Mouse (Mus musculus) embryonic stem cell, embryonic (primary cell): ENCODE measurements at regions not wholly inside any gene's neighbourhood (a gene's known extent, or its start where the extent isn't known, plus 50 kb on each side); places are given as distances from the start of the nearest gene placed in this dataset.

Experiments used
- CTCF ChIA-PET, 4 experiments: fragments of 300-600 bp in 2 of 4; fragments of 350-600 bp in 2 of 4; sonication (Branson Sonifier 250); formaldehyde crosslinking; loops; one replicate each; lab custom pipeline; 2022; ENCODE audit warnings: inconsistent platforms in 2 of 4; lab: Charles Lee
- POLR2A ChIA-PET, 4 experiments: fragments of 300-600 bp in 2 of 4; fragments of 350-600 bp in 2 of 4; sonication (Branson Sonifier 250); formaldehyde crosslinking; loops; one replicate each; lab custom pipeline; 2022; ENCODE audit warnings: antibody characterized with exemption in 4 of 4, inconsistent platforms in 1 of 4; lab: Charles Lee

- ChIA-PET POLR2A (interaction anchor here in 1 of 4 experiments (0.6 kb wide), 1 partner anchor 241 kb away, joined by 4 read pairs; no protein-coding TSS in a partner anchor), CTCF (interaction anchor here in 2 of 4 experiments (0.6 to 1.0 kb wide), 4 partner anchors 266 to 472 kb away, joined by 3 to 4 read pairs (median 3); no protein-coding TSS in a partner anchor)
These were observed 267.8 kb upstream of the Onecut1 start for GRCm38 (mm10) chr9:74593970-74594369.

- POLR2A ChIA-PET: no interaction called here
These were observed 257.3 kb upstream of the Onecut1 start for GRCm38 (mm10) chr9:74604415-74604814.

GRCm38 (mm10) chr9:74621957-74622356 is 239.8 kb upstream of the Onecut1 start:
- CTCF ChIA-PET: no interaction called here
- POLR2A ChIA-PET: no interaction called here

More at GRCm38 (mm10) chr9:74604415-74604814, 257.3 kb upstream of the Onecut1 start:
- CTCF ChIA-PET: no interaction called here

GRCm38 (mm10) chr9:74645394-74645793 is 216.3 kb upstream of the Onecut1 start:
- POLR2A ChIA-PET: no interaction called here
- CTCF ChIA-PET: no interaction called here

DNA sequence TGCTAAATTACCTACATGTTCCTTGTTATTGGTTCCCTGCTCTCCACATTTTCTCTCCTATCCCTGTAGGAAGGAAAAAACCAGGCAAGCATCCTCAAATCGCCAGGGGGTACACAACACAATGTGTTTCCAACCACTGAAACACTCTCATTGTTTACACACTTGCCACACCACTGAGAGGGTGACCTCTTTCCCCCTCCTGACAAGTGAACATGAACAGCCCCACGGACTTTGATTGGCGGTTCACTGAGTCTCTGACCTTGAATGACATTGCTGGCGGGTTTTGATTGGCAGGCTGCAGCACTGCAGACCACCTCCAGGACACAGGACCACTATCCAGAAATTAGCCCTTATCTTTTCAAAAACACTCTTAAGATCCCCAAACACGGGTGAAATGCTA is 211.7 kb upstream of the Onecut1 start:
- CTCF ChIA-PET: no interaction called here
- POLR2A ChIA-PET: no interaction called here

GRCm38 (mm10) chr9:74655956-74656355 is 205.8 kb upstream of the Onecut1 start:
- CTCF ChIA-PET: no interaction called here
- POLR2A ChIA-PET: no interaction called here

DNA sequence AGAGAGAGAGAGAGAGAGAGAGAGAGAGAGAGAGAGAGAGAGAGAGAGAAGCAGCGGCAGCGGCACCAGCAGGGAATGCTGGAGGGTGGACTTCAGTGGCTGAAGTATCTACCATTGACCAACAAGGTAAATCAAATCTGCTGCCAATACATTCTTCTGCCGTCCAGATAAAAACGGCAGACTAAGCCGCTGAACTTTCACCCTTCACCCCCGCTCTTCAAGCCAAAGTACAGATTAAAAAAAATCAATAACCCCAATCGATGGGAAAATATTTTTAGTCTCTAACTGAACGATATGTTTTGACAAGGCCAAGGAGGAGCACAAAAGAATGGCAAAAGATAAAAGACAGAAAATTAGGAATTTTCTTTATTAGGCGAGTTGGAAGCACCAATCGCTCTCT is 205.3 kb upstream of the Onecut1 start:
- ChIA-PET CTCF (no interaction called here), POLR2A (no interaction called here)

DNA sequence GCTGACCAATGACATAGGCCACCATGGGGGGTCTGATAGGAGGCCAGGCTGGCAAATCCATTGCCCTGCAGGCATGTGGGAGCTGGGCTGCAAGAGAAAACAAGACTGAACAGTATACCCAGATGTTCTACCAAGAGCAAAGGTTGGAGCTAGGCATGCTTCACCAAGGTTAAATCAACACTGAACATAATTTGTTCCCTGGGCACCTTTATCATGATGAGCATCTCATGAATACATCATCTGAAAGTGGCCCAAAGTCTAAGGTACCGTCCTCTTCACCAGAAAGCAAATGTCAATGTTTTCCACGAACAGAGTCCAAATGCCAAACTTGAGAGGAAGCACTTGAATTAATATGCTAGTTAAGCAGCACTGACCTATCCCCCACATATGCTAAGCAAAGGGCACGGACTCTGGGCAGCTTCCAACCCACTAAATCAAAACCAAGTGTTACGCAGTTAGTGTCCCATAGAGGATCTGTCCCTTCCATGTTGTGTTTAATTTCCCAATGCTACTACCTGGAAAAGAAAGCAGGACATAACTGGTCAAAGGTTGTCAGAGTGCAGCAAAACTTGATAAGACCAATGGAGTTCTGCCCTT is 190.3 kb upstream of the Onecut1 start:
- ChIA-PET POLR2A (no interaction called here), CTCF (no interaction called here)

DNA sequence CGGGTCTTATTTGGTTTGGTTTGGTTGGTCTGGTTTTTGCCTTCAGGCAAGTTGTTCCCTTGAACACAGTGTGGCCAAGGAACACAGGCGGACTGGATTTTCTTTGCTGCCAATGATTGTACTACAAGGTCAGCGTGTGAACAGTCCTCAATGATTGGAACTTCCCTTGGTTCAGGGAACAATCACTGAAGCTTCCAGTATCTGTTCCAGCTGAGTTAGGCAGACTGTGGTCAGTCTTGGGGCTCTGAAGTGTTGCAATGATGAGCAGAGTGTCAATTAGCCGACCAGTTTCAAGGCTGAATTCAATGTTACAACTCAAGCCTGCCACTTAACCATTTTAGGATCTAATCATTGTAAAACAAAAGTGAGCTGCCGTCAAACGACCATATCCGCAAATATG is 189.5 kb upstream of the Onecut1 start:
- CTCF ChIA-PET: no interaction called here
- POLR2A ChIA-PET: no interaction called here

- CTCF ChIA-PET: no interaction called here
- POLR2A ChIA-PET: no interaction called here
These were observed 163.5 kb upstream of the Onecut1 start for GRCm38 (mm10) chr9:74698229-74698628.

GRCm38 (mm10) chr9:74705698-74706097 is 156.0 kb upstream of the Onecut1 start:
- POLR2A ChIA-PET: no interaction called here
- CTCF ChIA-PET: no interaction called here

- ChIA-PET POLR2A (no interaction called here), CTCF (no interaction called here)
These were observed 154.1 kb upstream of the Onecut1 start for GRCm38 (mm10) chr9:74707608-74708007.

- ChIA-PET CTCF (no interaction called here), POLR2A (no interaction called here)
These were observed 150.0 kb upstream of the Onecut1 start for GRCm38 (mm10) chr9:74711698-74712097.

GRCm38 (mm10) chr9:74732451-74732850 is 129.3 kb upstream of the Onecut1 start:
- POLR2A ChIA-PET: no interaction called here
- CTCF ChIA-PET: interaction anchor here in 1 of 4 experiments (0.6 kb wide), 1 partner anchor 652 kb away, joined by 3 read pairs; no protein-coding TSS in a partner anchor

DNA sequence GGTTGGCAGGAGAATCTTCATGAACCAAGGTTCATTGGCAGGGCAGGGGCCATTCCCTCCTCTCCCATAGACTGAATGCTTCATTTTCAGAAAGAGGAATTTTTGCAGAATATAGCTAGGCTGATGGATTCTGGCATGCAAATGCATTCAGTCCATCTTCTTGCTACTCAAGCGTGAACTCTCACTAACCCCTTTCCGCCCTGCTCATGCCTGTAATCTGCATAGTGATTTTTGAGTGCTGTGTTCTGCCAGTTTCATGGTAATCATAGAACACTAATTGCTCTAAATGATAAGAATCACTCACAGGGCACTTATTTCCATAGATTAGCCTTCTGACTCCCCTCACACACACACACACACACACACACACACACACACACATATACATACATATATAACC is 119.8 kb upstream of the Onecut1 start:
- ChIA-PET CTCF (interaction anchor here in 1 of 4 experiments (0.6 kb wide), 1 partner anchor 209 kb away, joined by 5 read pairs; no protein-coding TSS in a partner anchor), POLR2A (no interaction called here)

- ChIA-PET CTCF (no interaction called here), POLR2A (no interaction called here)
These were observed 113.8 kb upstream of the Onecut1 start for GRCm38 (mm10) chr9:74747886-74748285.

DNA sequence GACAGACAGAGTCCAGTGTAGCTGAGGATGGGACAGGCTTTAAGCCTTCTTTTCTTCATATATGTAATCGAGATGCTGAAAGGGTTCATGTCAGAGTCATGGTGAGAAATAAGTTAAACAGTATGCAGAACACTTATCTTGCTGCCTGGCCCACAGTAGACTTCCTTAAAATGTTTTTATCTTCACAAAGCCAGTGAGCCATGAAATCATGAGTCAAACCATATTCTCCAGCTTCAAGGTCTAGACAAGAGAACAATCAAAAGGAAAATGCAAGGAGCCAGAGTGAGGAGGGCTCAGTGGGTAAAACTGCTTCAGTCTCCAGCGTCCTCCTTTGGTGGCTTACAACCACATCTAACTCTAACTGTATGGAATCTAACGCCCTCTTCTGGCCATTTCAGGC is 103.7 kb upstream of the Onecut1 start:
- ChIA-PET CTCF (no interaction called here), POLR2A (no interaction called here)

DNA sequence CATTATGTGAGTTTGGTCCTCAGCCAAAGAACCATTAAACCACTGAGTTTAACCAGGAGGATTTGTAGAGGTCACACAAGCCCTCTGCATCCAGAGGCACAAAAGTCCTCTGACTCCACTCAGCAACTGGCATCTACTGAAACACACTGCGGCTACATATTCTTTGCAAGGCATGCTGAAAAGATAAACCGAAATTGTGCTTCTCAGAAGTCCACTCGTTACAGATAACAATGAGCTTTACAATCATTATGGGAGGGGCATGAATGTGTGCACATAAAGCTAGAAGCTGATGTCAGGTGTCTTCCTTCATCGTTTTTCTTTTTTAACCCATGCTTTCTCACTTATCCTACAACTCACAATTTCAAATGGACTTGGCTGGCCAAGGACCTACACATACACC is 102.8 kb upstream of the Onecut1 start:
- CTCF ChIA-PET: no interaction called here
- POLR2A ChIA-PET: no interaction called here

DNA sequence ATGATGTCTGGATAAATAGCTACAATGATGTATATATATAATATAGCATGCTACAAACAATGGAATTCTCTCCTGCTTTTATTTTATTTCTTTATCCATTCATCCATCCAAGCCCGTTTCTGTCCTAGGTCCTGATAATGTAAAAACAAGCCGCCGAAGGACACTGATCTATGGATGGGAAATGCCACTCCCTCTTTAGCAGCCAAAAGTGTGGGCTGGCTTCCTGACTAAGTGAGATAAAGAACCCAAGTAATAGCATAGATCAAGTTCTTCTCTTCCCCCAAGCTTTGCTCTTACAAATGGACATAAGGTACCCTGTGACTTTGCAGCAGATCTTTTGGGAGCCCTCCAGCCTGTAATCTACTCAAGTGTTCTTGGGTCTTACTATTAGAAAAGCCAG is 81.3 kb upstream of the Onecut1 start:
- CTCF ChIA-PET: interaction anchor here in 1 of 4 experiments (0.5 kb wide), 1 partner anchor 163 kb away, joined by 3 read pairs; no protein-coding TSS in a partner anchor

GRCm38 (mm10) chr9:74793394-74793793 is 68.3 kb upstream of the Onecut1 start:
- POLR2A ChIA-PET: interaction anchor here in 1 of 4 experiments (1.1 to 1.2 kb wide), 2 partner anchors 14 to 27 kb away, joined by 3 read pairs; no protein-coding TSS in a partner anchor
- CTCF ChIA-PET: no interaction called here

More for the DNA sequence above, 81.3 kb upstream of the Onecut1 start:
- POLR2A ChIA-PET: interaction anchor here in 1 of 4 experiments (0.7 to 1.4 kb wide), 2 partner anchors 13 kb away, joined by 3 read pairs; no protein-coding TSS in a partner anchor

DNA sequence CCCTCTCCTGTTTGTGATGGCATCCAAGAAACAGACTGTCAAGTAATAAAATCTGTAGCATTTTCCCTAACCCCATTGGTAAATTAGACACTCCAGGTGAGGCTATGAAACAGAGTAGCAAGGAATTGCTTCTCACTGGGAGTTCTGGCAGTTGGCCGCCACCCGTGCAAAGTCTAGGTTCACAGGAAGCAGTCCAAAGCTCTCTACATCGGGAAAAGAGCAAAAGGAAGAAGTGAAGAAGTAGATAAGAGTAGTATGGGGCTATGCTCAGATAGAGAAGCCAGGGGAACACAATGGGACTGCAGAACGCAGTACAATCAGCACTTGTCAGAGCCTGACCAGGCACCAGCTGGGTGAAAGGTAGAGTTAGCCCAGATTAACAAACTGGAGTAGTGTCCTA is 65.7 kb upstream of the Onecut1 start:
- POLR2A ChIA-PET: no interaction called here
- CTCF ChIA-PET: no interaction called here
